Mouse (Mus musculus): ENCODE measurements at regions not wholly inside any gene's neighbourhood (a gene's known extent, or its start where the extent isn't known, plus 50 kb on each side); places are given as distances from the start of the nearest gene placed in this dataset.

- no peak for TF ChIP-seq CTCF (IDR thresholded peaks at IDR 0.05; ENCODE audit: borderline replicate concordance, control insufficient read depth, extremely low read depth, insufficient read depth, low read length, poor library complexity)
- no peak for TF ChIP-seq POLR2A (IDR thresholded peaks at IDR 0.05; ENCODE audit: control insufficient read depth, extremely low read depth, insufficient read depth, low read length, poor library complexity)
Observed at GRCm38 (mm10) chr3:50815716-50816115, 372.3 kb upstream of the Slc7a11 start.

All from thymus, adult 2 months (tissue).